Mouse (Mus musculus) brain, embryonic 18.5 days (tissue): ENCODE measurements around the gene Vav3.

Source experiments
- DNase-seq: peaks from one replicate; pipeline ENCODE4 v3.0.0-alpha.2; 2012; ENCODE audit warnings: low read depth, low spot score

Vav3 gene

GRCm38 (mm10) chr3:109578347-109578746 lies 237.9 kb downstream of the Vav3 start:
- DNase-seq: no peak

GRCm38 (mm10) chr3:109578983-109579382 lies 238.5 kb downstream of the Vav3 start:
- no peak for DNase-seq

- no peak for DNase-seq
Measured at GRCm38 (mm10) chr3:109585946-109586345, 245.5 kb downstream of the Vav3 start.

GRCm38 (mm10) chr3:109592970-109593369 lies 252.5 kb downstream of the Vav3 start:
- DNase-seq: no peak

- no peak for DNase-seq
Measured at GRCm38 (mm10) chr3:109596084-109596483, 255.6 kb downstream of the Vav3 start.

GRCm38 (mm10) chr3:109600699-109601451 lies 260.4 kb downstream of the Vav3 start:
- DNase-seq: no peak

- DNase-seq: no peak
Measured at GRCm38 (mm10) chr3:109602753-109603152, 262.3 kb downstream of the Vav3 start.

GRCm38 (mm10) chr3:109606121-109606520 lies 265.7 kb downstream of the Vav3 start:
- DNase-seq: no peak

- no peak for DNase-seq
Measured at GRCm38 (mm10) chr3:109621721-109622120, 281.3 kb downstream of the Vav3 start.

GRCm38 (mm10) chr3:109622361-109622760 lies 281.9 kb downstream of the Vav3 start:
- DNase-seq: no peak

- no peak for DNase-seq
Measured at GRCm38 (mm10) chr3:109622816-109623215, 282.4 kb downstream of the Vav3 start.

- DNase-seq: no peak
Measured at GRCm38 (mm10) chr3:109623770-109624169, 283.3 kb downstream of the Vav3 start.

- no peak for DNase-seq
Measured at GRCm38 (mm10) chr3:109636045-109636444, 295.6 kb downstream of the Vav3 start.

GRCm38 (mm10) chr3:109639386-109639785 lies 298.9 kb downstream of the Vav3 start:
- no peak for DNase-seq

- no peak for DNase-seq
Measured at GRCm38 (mm10) chr3:109640796-109641195, 300.3 kb downstream of the Vav3 start.

- DNase-seq: no peak
Measured at GRCm38 (mm10) chr3:109648242-109648641, 307.8 kb downstream of the Vav3 start.

GRCm38 (mm10) chr3:109651479-109651878 lies 311.0 kb downstream of the Vav3 start:
- no peak for DNase-seq

GRCm38 (mm10) chr3:109652860-109653631 lies 312.6 kb downstream of the Vav3 start:
- DNase-seq: no peak

GRCm38 (mm10) chr3:109654386-109654785 lies 313.9 kb downstream of the Vav3 start:
- DNase-seq: no peak

- no peak for DNase-seq
Measured at GRCm38 (mm10) chr3:109671716-109672115, 331.3 kb downstream of the Vav3 start.

GRCm38 (mm10) chr3:109672925-109673324 lies 332.5 kb downstream of the Vav3 start:
- DNase-seq: no peak

- DNase-seq: peak; percentile 52
Measured at GRCm38 (mm10) chr3:109680281-109680680, 339.8 kb downstream of the Vav3 start.

GRCm38 (mm10) chr3:109681863-109682262 lies 341.4 kb downstream of the Vav3 start:
- DNase-seq: no peak
